Comparison of ENCODE assay signal across 12 mouse cellular contexts in the genomic region with DNA sequence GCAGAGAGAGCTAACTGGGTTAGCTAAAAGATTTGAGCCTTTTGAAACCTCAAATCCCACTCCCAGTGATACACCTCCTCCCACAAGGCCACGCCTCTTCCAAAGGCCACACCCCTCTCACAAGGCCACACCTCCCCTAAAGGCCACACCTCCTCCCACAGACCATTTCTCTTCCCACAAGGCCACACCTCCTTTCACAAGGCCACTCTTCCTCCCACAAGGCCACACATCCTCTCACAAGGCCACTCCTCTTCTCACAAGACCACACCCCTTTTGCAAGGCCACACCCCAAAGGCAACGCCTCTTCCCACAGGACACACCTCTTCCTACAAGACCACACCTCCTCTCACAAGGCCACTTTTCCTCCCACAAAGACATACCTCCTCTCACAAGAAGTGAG. TPM values are rescaled to one million over a fixed set of nuclear protein-coding genes. Genes with fewer than 3 reads are reported as not detected.
DNase-seq lines count a peak whose midpoint lies in the region; ATAC-seq lines count a peak whose summit lies in the region.
"Had no signal": no experiment of that assay in that cellular context is flagged by ENCODE, and none has a peak within 500 bp of the region (broad histone marks: within the 10 kb centered on the region; RNA-seq: fewer than 3 reads in every experiment).

No protein-coding gene starts in this region.

- H3K9ac ChIP-seq in kidney, embryonic 15.5 days: no peak overlapping the region
- H3K9ac ChIP-seq: lung, embryonic 15.5 days; neural tube, embryonic 13.5 days had no signal

- no peaks in the 10 kb centered on the region for H3K36me3 ChIP-seq in kidney, embryonic 15.5 days
- H3K36me3 ChIP-seq: lung, embryonic 15.5 days had no signal

- peaks cover 37% of the 10 kb centered on the region for H3K4me1 ChIP-seq in kidney, embryonic 15.5 days

- H3K4me3 ChIP-seq in kidney, embryonic 15.5 days (replicated peaks): no peak overlapping the region
- H3K4me3 ChIP-seq: lung, embryonic 15.5 days; neural tube, embryonic 13.5 days had no signal

- no peaks in the 10 kb centered on the region for H3K9me3 ChIP-seq in kidney, embryonic 15.5 days (replicated peaks)
- H3K9me3 ChIP-seq: lung, embryonic 15.5 days; neural tube, embryonic 13.5 days had no signal

- WGBS in kidney, embryonic 15.5 days: 31% methylated on average over 2 of the region's 2 CpGs

- no peak overlapping the region for H3K27ac ChIP-seq in kidney, embryonic 15.5 days
- H3K27ac ChIP-seq: lung, embryonic 15.5 days; neural tube, embryonic 13.5 days had no signal

- peak; percentile 13 for DNase-seq in kidney, adult 11 months
- DNase-seq in B cell, adult 2 months: peak; percentile 78 to 83
- peak; percentile 80 for DNase-seq in WW6 (ENCODE audit: low read depth, low spot score)
- DNase-seq in layer of hippocampus, adult 18-20 months (ENCODE audit: low spot score in 2 of 2): no peak
- DNase-seq in frontal cortex, postnatal 14 days (ENCODE audit: low spot score in 2 of 2): no peak
- DNase-seq in right cerebral cortex, postnatal 4 days: no peak
- DNase-seq: layer of hippocampus, postnatal 36 days had no signal

- ATAC-seq in kidney, embryonic 15.5 days (replicated peaks; ENCODE audit: low FRiP score): no peak
- peak; percentile 54 for ATAC-seq in megakaryocyte progenitor cell, adult 5-6 weeks (replicated peaks; ENCODE audit: poor library complexity)

- no peak overlapping the region for H3K4me2 ChIP-seq in kidney, embryonic 15.5 days
- H3K4me2 ChIP-seq: lung, embryonic 15.5 days; neural tube, embryonic 13.5 days had no signal

- H3K27me3 ChIP-seq in kidney, embryonic 15.5 days: peaks cover 13% of the 10 kb centered on the region; the same call in 1 of the 2 replicates

RNA-seq across cellular contexts. Expression of a gene that starts 28.9 kb away (rescaled TPM):
- 0.58 and 0.89 TPM in 2 replicates for polyA plus RNA-seq in kidney, embryonic 15.5 days (2015; fragmentation: Nextera tagmentation; extraction: Ambion mirVana)
- 0.10 and 0.67 TPM in 2 replicates for total RNA-seq in megakaryocyte progenitor cell, adult 5-6 weeks (2015)
- total RNA-seq in megakaryocyte progenitor cell, adult 5-6 weeks (2017): 0.12 and 2.0 TPM in 2 replicates
- 10 to 100 TPM; 92.7 to 97.3 TPM for total RNA-seq in layer of hippocampus, adult 18-20 months (2021)

RNA-seq across cellular contexts. Expression of a gene that starts 34.2 kb away (rescaled TPM):
- 7.5 and 8.5 TPM in 2 replicates for polyA plus RNA-seq in kidney, embryonic 15.5 days (2015; fragmentation: Nextera tagmentation; extraction: Ambion mirVana)
- 0.10 TPM in 1 of 2 replicates, not detected in the other for total RNA-seq in megakaryocyte progenitor cell, adult 5-6 weeks (2015)
- not detected in 2 replicates for total RNA-seq in megakaryocyte progenitor cell, adult 5-6 weeks (2017)
- 10 to 100 TPM; 70.7 to 75.2 TPM for total RNA-seq in layer of hippocampus, adult 18-20 months (2021)
- total RNA-seq: hematopoietic stem cell, adult 5-6 weeks had no signal

RNA-seq across cellular contexts. Expression of a gene that starts 43.5 kb away (rescaled TPM):
- polyA plus RNA-seq in kidney, embryonic 15.5 days (2015; fragmentation: Nextera tagmentation; extraction: Ambion mirVana): not detected in 2 replicates
- total RNA-seq in megakaryocyte progenitor cell, adult 5-6 weeks (2015): not detected in 2 replicates
- not detected in 2 replicates for total RNA-seq in megakaryocyte progenitor cell, adult 5-6 weeks (2017)
- under 1 TPM; 0.61 to 0.82 TPM for total RNA-seq in layer of hippocampus, adult 18-20 months (2021)
- total RNA-seq: hematopoietic stem cell, adult 5-6 weeks had no signal
- polyA plus RNA-seq: neural tube, embryonic 13.5 days had no signal

Comparison
In these comparisons a context has a peak if more than half of its experiments do, and no peak if none do; other contexts are left out.
1. DNase-seq: peak in kidney, adult 11 months (single experiment), B cell, adult 2 months (2 of 2) and WW6 (single experiment); none in layer of hippocampus, adult 18-20 months (0 of 2), frontal cortex, postnatal 14 days (0 of 2) and right cerebral cortex, postnatal 4 days (single experiment).
2. RNA of a gene that starts 28.9 kb away (total RNA-seq): 92.7 to 97.3 TPM in layer of hippocampus, adult 18-20 months; 0.10 to 2.0 TPM in megakaryocyte progenitor cell, adult 5-6 weeks; every median in the first group is over 10 times any median in the second.
3. RNA of a gene that starts 34.2 kb away (total RNA-seq): 70.7 to 75.2 TPM in layer of hippocampus, adult 18-20 months; 0.10 TPM in megakaryocyte progenitor cell, adult 5-6 weeks; every median in the first group is over 10 times any median in the second.